Mouse (Mus musculus) embryonic facial prominence, embryonic 11.5 days (tissue): ENCODE data around the gene Dedd. TPM values are rescaled to one million over a fixed set of nuclear protein-coding genes. Genes with fewer than 3 reads are reported as not detected.

Source experiments
- ATAC-seq: fragments of 200-750 bp; cut with Nextera tagmentation; replicated peaks from 2 replicates; pipeline ENCODE4 v1.8.0; 2017; ENCODE audit warnings: low read depth; ENCODE audit not compliant: insufficient number of reproducible peaks, low FRiP score, low TSS enrichment
- DNase-seq: peaks from one replicate; pipeline ENCODE4 v3.0.0-alpha.2; 2015; ENCODE audit warnings: low spot score
- H3K27ac ChIP-seq: fragments of 300-500 bp; sonication (generic); replicated peaks from 2 replicates; pipeline ENCODE4 v1.5.1; 2014; ENCODE audit warnings: mild to moderate bottlenecking, low read depth, low read length, control low read depth
- H3K27me3 ChIP-seq: fragments of 300-500 bp; sonication (generic); 2 replicates; pipeline ENCODE4 v1.6.1; 2014; ENCODE audit warnings: mild to moderate bottlenecking, low read length, moderate library complexity, mixed read lengths; ENCODE audit not compliant: control insufficient read depth, insufficient read depth
- H3K36me3 ChIP-seq: fragments of 300-500 bp; sonication (generic); replicated peaks from 2 replicates; pipeline ENCODE4 v1.6.1; 2014; ENCODE audit warnings: low read depth, mild to moderate bottlenecking, low read length, moderate library complexity, mixed read lengths; ENCODE audit not compliant: control insufficient read depth, insufficient read depth
- H3K4me1 ChIP-seq: fragments of 300-500 bp; sonication (generic); 2 replicates; pipeline ENCODE4 v1.6.1; 2014; ENCODE audit warnings: low read length, mixed read lengths; ENCODE audit not compliant: control insufficient read depth, insufficient read depth
- H3K4me2 ChIP-seq: fragments of 300-500 bp; sonication (generic); 2 replicates; pipeline ENCODE4 v1.6.1; 2014; ENCODE audit warnings: low read depth, mild to moderate bottlenecking, control low read depth, low read length, moderate library complexity
- H3K4me3 ChIP-seq: fragments of 300-500 bp; sonication (generic); 2 replicates; pipeline ENCODE4 v1.5.1; 2014; ENCODE audit warnings: low read depth, low read length, control low read depth
- H3K9ac ChIP-seq: fragments of 300-500 bp; sonication (generic); replicated peaks from 2 replicates; pipeline ENCODE4 v1.6.1; 2014; ENCODE audit warnings: mild to moderate bottlenecking, control low read depth, low read length
- H3K9me3 ChIP-seq: fragments of 300-500 bp; sonication (generic); replicated peaks from 2 replicates; pipeline ENCODE4 v1.6.1; 2016; ENCODE audit warnings: mild to moderate bottlenecking, low read length, inconsistent platforms, mixed read lengths; ENCODE audit not compliant: control insufficient read depth
- whole genome bisulfite sequencing: fragments of 180-500 bp; shearing (Covaris S2); extraction: QIAGEN DNeasy Blood & Tissue Kit; methylation state at CpG from one replicate; pipeline ENCODE4 v1.1.7; 2014; 5-methylcytosine and 5-hydroxymethylcytosine counted together
- polyA plus RNA-seq: library from polyadenylated mRNA; unstranded; fragments of >200 nt; fragmentation: Nextera tagmentation; extraction: Ambion mirVana; gene quantifications from 2 replicates; pipeline ENCODE4 v1.2.1, GENCODE M21; 2014

The Dedd gene
- polyA plus RNA-seq, 1 experiment from 2014 or later: 51.7 TPM

- 25% methylated on average over 3 of the region's 3 CpGs for WGBS
- no peaks in the 10 kb centered on the region for H3K9me3 ChIP-seq
- H3K27me3 ChIP-seq: no peaks in the 10 kb centered on the region; the same call in 1 of the 2 replicates
- no peak for ATAC-seq
- H3K9ac ChIP-seq: no peak overlapping the region
- no peak overlapping the region for H3K27ac ChIP-seq
- no peaks in the 10 kb centered on the region for H3K4me1 ChIP-seq
- no peak for DNase-seq
- H3K36me3 ChIP-seq: no peaks in the 10 kb centered on the region
- no peak overlapping the region for H3K4me3 ChIP-seq
- H3K4me2 ChIP-seq: no peak overlapping the region
Observed at GRCm38 (mm10) chr1:171372880-171373279, 43.9 kb downstream of the Dedd start.

GRCm38 (mm10) chr1:171373946-171374345, 45.0 kb downstream of the Dedd start:
- no peaks in the 10 kb centered on the region for H3K4me1 ChIP-seq
- no peaks in the 10 kb centered on the region for H3K9me3 ChIP-seq
- ATAC-seq (no peak), DNase-seq (peak; percentile 40)
- no peak overlapping the region for H3K4me3 ChIP-seq
- WGBS: 0% methylated on average over 4 of the region's 4 CpGs
- H3K9ac ChIP-seq: no peak overlapping the region
- no peak overlapping the region for H3K4me2 ChIP-seq
- no peaks in the 10 kb centered on the region; the same call in 1 of the 2 replicates for H3K27me3 ChIP-seq
- H3K36me3 ChIP-seq: no peaks in the 10 kb centered on the region
- no peak overlapping the region for H3K27ac ChIP-seq

- H3K4me2 ChIP-seq: no peak overlapping the region
- no peaks in the 10 kb centered on the region for H3K36me3 ChIP-seq
- no peak overlapping the region for H3K9ac ChIP-seq
- DNase-seq: no peak
- H3K4me1 ChIP-seq: no peaks in the 10 kb centered on the region
- H3K27ac ChIP-seq: no peak overlapping the region
- ATAC-seq: no peak
- WGBS: 36% methylated on average over 9 of the region's 9 CpGs
- H3K27me3 ChIP-seq: peaks cover 2% of the 10 kb centered on the region; the same call in 1 of the 2 replicates
- H3K4me3 ChIP-seq: no peak overlapping the region
- H3K9me3 ChIP-seq: no peaks in the 10 kb centered on the region
Observed at GRCm38 (mm10) chr1:171375646-171376097, 46.7 kb downstream of the Dedd start.

- Histone ChIP-seq H3K4me3 (no peak overlapping the region), H3K4me1 (no peaks in the 10 kb centered on the region), H3K9ac (no peak overlapping the region), H3K4me2 (no peak overlapping the region), H3K9me3 (no peaks in the 10 kb centered on the region), H3K27me3 (peaks cover 4% of the 10 kb centered on the region; the same call in 1 of the 2 replicates), H3K27ac (no peak overlapping the region), H3K36me3 (no peaks in the 10 kb centered on the region)
- ATAC-seq (no peak), DNase-seq (no peak)
- 90% methylated on average over 6 of the region's 6 CpGs for WGBS
Observed at GRCm38 (mm10) chr1:171378298-171378697, 49.4 kb downstream of the Dedd start.

DNA sequence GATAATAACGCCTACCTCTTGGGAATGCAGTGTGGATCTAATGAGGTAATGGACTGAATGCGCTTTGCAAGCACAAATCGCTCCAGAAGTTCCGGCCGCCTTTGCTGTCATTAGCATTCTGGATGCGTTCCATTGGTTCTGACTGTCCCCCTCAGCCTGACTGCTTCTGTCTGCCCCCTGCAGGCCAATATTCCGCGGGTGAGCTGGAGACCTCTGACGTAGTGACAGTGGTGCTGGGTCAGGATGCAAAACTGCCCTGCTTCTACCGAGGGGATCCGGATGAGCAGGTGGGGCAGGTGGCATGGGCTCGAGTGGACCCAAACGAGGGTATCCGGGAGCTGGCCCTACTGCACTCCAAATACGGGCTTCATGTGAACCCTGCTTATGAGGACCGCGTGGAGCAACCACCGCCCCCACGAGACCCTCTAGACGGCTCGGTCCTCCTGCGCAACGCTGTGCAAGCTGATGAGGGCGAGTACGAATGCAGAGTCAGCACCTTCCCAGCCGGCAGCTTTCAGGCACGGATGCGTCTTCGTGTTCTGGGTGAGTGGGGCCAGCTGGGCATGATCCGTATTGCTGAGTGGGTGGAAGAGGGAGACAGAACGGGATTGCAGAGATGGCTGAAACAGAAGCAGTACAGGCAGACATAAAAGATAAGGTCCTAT, 51.1 kb downstream of the Dedd start:
- ATAC-seq (peak; percentile 25; the same call in 1 of the 2 replicates), DNase-seq (peak; percentile 75)
- Histone ChIP-seq H3K27me3 (peaks cover 4% of the 10 kb centered on the region; the same call in 1 of the 2 replicates), H3K9me3 (no peaks in the 10 kb centered on the region), H3K4me3 (no peak overlapping the region), H3K4me1 (no peaks in the 10 kb centered on the region), H3K27ac (no peak overlapping the region), H3K36me3 (no peaks in the 10 kb centered on the region), H3K9ac (no peak overlapping the region), H3K4me2 (peak overlapping the region; percentile 25; the same call in 1 of the 2 replicates)
- WGBS: 7% methylated on average over 31 of the region's 31 CpGs

DNA sequence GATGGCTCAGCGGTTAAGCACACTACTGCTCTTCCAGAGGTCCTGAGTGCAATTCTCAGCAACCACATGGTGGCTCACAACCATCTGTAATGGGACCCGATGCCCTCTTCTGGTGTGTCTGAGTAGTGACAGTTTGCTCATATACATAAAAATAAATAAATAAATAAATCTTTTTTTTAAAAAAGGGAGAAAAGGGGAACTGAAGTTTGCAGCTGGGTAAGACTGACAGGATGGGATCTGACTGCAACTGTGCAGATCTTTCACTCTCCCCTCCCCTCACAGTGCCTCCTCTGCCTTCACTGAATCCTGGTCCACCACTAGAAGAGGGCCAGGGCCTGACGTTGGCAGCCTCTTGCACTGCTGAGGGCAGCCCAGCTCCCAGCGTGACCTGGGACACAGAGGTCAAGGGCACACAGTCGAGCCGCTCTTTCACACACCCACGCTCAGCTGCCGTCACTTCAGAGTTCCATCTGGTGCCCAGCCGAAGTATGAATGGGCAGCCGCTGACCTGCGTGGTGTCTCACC, 53.2 kb downstream of the Dedd start:
- 79% methylated on average over 11 of the region's 11 CpGs for WGBS
- H3K9me3 ChIP-seq: no peaks in the 10 kb centered on the region
- H3K4me3 ChIP-seq: no peak overlapping the region
- no peaks in the 10 kb centered on the region for H3K4me1 ChIP-seq
- no peak overlapping the region for H3K27ac ChIP-seq
- no peaks in the 10 kb centered on the region for H3K36me3 ChIP-seq
- ATAC-seq: no peak
- no peak overlapping the region for H3K4me2 ChIP-seq
- no peak for DNase-seq
- H3K9ac ChIP-seq: no peak overlapping the region
- peaks cover 4% of the 10 kb centered on the region; the same call in 1 of the 2 replicates for H3K27me3 ChIP-seq

DNA sequence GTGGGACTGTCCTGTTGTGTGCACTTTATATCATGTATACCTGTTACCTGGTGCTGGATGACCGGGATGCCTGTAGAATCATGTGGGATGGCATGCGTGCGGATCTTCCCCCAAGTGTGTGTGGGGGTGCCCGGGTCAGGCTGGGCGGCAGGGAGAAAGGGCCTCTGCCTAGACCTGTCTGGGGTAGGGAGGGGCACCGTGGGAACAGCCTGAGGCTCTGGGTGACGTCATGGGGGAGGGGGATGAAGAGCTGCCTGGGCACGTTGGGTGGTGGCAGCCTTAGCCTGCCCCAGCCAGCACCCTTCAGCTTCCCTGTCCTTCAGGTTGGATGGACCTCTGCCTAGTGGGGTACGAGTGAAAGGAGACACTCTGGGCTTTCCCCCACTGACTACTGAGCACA, 55.4 kb downstream of the Dedd start:
- Histone ChIP-seq H3K27ac (no peak overlapping the region), H3K4me3 (no peak overlapping the region), H3K9ac (no peak overlapping the region), H3K36me3 (no peaks in the 10 kb centered on the region), H3K4me1 (no peaks in the 10 kb centered on the region), H3K4me2 (no peak overlapping the region), H3K9me3 (no peaks in the 10 kb centered on the region), H3K27me3 (peaks cover 4% of the 10 kb centered on the region; the same call in 1 of the 2 replicates)
- DNase-seq: no peak
- 59% methylated on average over 9 of the region's 9 CpGs for WGBS
- no peak for ATAC-seq

DNA sequence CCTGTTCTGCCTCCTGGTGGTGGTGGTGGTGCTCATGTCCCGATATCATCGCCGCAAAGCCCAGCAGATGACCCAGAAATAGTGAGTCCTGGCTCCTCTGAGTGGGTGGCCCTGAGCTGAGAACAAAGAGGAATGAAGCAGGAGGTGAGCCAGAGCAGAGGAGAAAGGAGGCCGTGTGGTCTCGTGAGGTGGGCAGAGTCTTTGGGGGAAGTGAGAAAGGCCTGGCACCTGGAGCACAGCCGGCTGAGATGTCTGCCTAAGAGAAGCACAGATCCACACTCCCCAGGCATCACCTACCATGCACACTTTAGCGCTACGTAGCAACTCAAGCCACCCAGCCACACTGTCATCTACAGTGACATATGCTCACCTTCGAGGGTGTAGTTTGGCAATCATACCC, 56.2 kb downstream of the Dedd start:
- Histone ChIP-seq H3K27me3 (peaks cover 4% of the 10 kb centered on the region; the same call in 1 of the 2 replicates), H3K4me1 (no peaks in the 10 kb centered on the region)
- no peak for DNase-seq

More for the DNA sequence above, 56.2 kb downstream of the Dedd start:
- Histone ChIP-seq H3K36me3 (no peaks in the 10 kb centered on the region), H3K27ac (no peak overlapping the region), H3K4me2 (no peak overlapping the region), H3K4me3 (no peak overlapping the region), H3K9ac (no peak overlapping the region; the same call in 1 of the 2 replicates), H3K9me3 (no peaks in the 10 kb centered on the region)
- no peak for ATAC-seq
- WGBS: 64% methylated on average over 9 of the region's 9 CpGs
